Comparison of ENCODE assay signal across 13 mouse cellular contexts in the genomic region with DNA sequence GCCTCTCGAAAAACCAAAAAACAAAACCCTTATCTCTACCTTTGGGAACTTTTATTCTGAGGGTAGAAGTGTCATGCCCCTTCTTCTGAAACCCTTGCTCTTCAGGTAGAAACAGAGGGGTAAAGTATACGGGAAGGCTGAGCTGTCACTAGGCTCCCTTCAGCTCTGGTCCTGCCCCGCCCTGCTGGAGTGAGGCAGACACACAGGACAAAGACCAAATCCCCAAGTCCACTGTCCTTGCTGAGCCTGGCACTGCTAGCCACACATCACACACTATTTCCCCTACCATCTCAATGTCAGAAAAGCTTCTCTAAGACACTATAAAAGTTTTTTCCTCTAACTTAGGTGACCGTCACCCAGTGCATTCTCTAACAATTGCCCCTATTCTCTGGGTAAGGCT. TPM values are rescaled to one million over a fixed set of nuclear protein-coding genes. Genes with fewer than 3 reads are reported as not detected.
"Had no signal": no experiment of that assay in that cellular context is flagged by ENCODE, and none has a peak within 500 bp of the region (broad histone marks: within the 10 kb centered on the region; RNA-seq: fewer than 3 reads in every experiment).

No protein-coding gene starts in this region.

- H3K4me2 ChIP-seq: hindbrain, embryonic 13.5 days; kidney, embryonic 15.5 days; limb, embryonic 12.5 days; lung, embryonic 15.5 days; midbrain, embryonic 13.5 days had no signal

- H3K27ac ChIP-seq: hindbrain, embryonic 13.5 days; kidney, embryonic 15.5 days; limb, embryonic 12.5 days; liver, embryonic 14.5 days; lung, embryonic 15.5 days; midbrain, embryonic 13.5 days had no signal

- DNase-seq: kidney, adult 11 months; layer of hippocampus, postnatal 36 days; lung, postnatal 14 days; right cerebral cortex, postnatal 14 days; thymus, postnatal 4 days had no signal

- ATAC-seq: midbrain, embryonic 13.5 days had no signal

- H3K4me3 ChIP-seq: hindbrain, embryonic 13.5 days; kidney, embryonic 15.5 days; limb, embryonic 12.5 days; lung, embryonic 15.5 days; midbrain, embryonic 13.5 days had no signal

- H3K27me3 ChIP-seq: hindbrain, embryonic 13.5 days; kidney, embryonic 15.5 days; limb, embryonic 12.5 days; lung, embryonic 15.5 days; midbrain, embryonic 13.5 days had no signal

- H3K9ac ChIP-seq: hindbrain, embryonic 13.5 days; kidney, embryonic 15.5 days; limb, embryonic 12.5 days; liver, embryonic 14.5 days; lung, embryonic 15.5 days; midbrain, embryonic 13.5 days had no signal

- H3K9me3 ChIP-seq: hindbrain, embryonic 13.5 days; kidney, embryonic 15.5 days; limb, embryonic 12.5 days; lung, embryonic 15.5 days; midbrain, embryonic 13.5 days had no signal

RNA-seq across cellular contexts. Expression of a gene that starts 39.3 kb away (rescaled TPM):
- polyA plus RNA-seq: macrophage; midbrain, embryonic 13.5 days; neural tube, embryonic 14.5 days had no signal
